Mouse (Mus musculus): ENCODE results near the gene Cdc42bpg. TPM values are rescaled to one million over a fixed set of nuclear protein-coding genes. Genes with fewer than 3 reads are reported as not detected.
A peak's percentile ranks its signal among the peaks of the same experiment; 100 is the strongest.

The Cdc42bpg gene
- total and polyA plus RNA-seq, 3 experiments = 0.79 to 4.2 (median 2.3) TPM

DNA sequence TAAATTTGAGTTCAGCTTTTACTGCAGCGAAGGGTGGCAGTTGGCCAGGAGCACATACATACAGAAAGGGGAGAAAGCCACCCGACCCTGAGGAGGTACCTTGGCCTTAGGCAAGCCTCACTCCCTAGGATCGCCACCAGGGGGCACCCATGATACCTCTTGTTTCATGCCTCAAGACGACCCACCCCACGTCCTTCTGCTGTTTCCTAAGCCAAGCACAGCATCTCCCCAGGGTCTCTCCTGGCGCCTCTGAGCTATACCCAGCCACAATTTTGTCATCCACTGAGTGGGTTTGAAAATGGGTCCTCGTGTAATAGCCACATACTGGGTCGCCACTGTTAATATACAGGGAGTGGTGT, 38.1 kb upstream of the Cdc42bpg start (continued):
- TF ChIP-seq ETS1 (conservative IDR thresholded peaks at IDR 0.05; ENCODE audit: low read depth, low read length) = no peak
- no peak for TF ChIP-seq MYC (IDR thresholded peaks at IDR 0.05; ENCODE audit: low read depth, low read length)
- peak; percentile 90 for TF ChIP-seq ZC3H11A (IDR thresholded peaks at IDR 0.05; ENCODE audit: low read depth, low read length)

GRCm38 (mm10) chr19:6268670-6269132, 37.6 kb upstream of the Cdc42bpg start:
- peak overlapping the region; percentile 3; the same call in 1 of the 2 replicates for H3K27ac ChIP-seq (ENCODE audit: insufficient read depth, low read depth)
- TF ChIP-seq ELF1 (IDR thresholded peaks at IDR 0.05; ENCODE audit: low read depth, low read length) = no peak
- TF ChIP-seq GABPA (IDR thresholded peaks at IDR 0.05; ENCODE audit: insufficient replicate concordance, low read depth, low read length) = no peak
- TF ChIP-seq TBP (conservative IDR thresholded peaks at IDR 0.05; ENCODE audit: low read depth, low read length) = no peak
- no peak for TF ChIP-seq USF1 (IDR thresholded peaks at IDR 0.05; ENCODE audit: low read depth, low read length)
- TF ChIP-seq ETS1 (conservative IDR thresholded peaks at IDR 0.05; ENCODE audit: low read depth, low read length) = no peak
- TF ChIP-seq PAX5 (IDR thresholded peaks at IDR 0.05; ENCODE audit: low read length) = no peak
- TF ChIP-seq IRF4 (IDR thresholded peaks at IDR 0.05; ENCODE audit: low read depth, low read length) = no peak
- no peak for TF ChIP-seq TCF12 (IDR thresholded peaks at IDR 0.05; ENCODE audit: low read depth, low read length)
- TF ChIP-seq JUN (IDR thresholded peaks at IDR 0.05; ENCODE audit: insufficient read depth, low read depth, low read length) = no peak
- no peak for TF ChIP-seq KAT2A (IDR thresholded peaks at IDR 0.05; ENCODE audit: insufficient replicate concordance, low read length)
- TF ChIP-seq POLR2A (IDR thresholded peaks at IDR 0.05; ENCODE audit: low read depth, low read length) = no peak
- TF ChIP-seq ZKSCAN1 (IDR thresholded peaks at IDR 0.05; ENCODE audit: borderline replicate concordance, low read depth, low read length) = no peak
- TF ChIP-seq CTCF (conservative IDR thresholded peaks at IDR 0.05 in 1 of 2, IDR thresholded peaks at IDR 0.05 in 1 of 2; ENCODE audit: low read depth in 2 of 2, low read length in 2 of 2) = no peak
- no peak for TF ChIP-seq UBTF (IDR thresholded peaks at IDR 0.05; ENCODE audit: low read depth, low read length)
- TF ChIP-seq EP300 (IDR thresholded peaks at IDR 0.05; ENCODE audit: low read length) = no peak
- no peak for TF ChIP-seq SIN3A (IDR thresholded peaks at IDR 0.05; ENCODE audit: low read length)
- no peak for DNase-seq (ENCODE audit: extremely low read depth)
- in situ Hi-C loops (cut with MboI; ENCODE audit: low pct_ligation_motif_present, low pct_unique_long_range_greater_than_20kb, low sequenced_read_pairs) (no loop called here), dilution Hi-C loops (cut with MboI; ENCODE audit: extremely low pct_ligation_motif_present, extremely low pct_unique_long_range_greater_than_20kb, low sequenced_read_pairs) (no loop called here)
- H3K79me2 ChIP-seq (replicated peaks; ENCODE audit: control insufficient read depth, extremely low read depth, insufficient read depth, poor library complexity, severe bottlenecking) = no peaks in the 10 kb centered on the region
- H3K4me3 ChIP-seq (replicated peaks in 1 of 3; ENCODE audit: low read depth in 2 of 3, low read length in 2 of 3, poor library complexity in 1 of 3) = no peak overlapping the region
- 0 out of 2 replicates have a peak overlapping the region, but pooled peaks have one; percentile 10 for H3K4me2 ChIP-seq (ENCODE audit: insufficient read depth, low read depth, poor library complexity, severe bottlenecking)
- H3K9ac ChIP-seq (ENCODE audit: insufficient read depth, low read depth) = no peak overlapping the region; the same call in 1 of the 2 replicates
- H3K36me3 ChIP-seq (replicated peaks in 1 of 2; ENCODE audit: control insufficient read depth in 1 of 2, insufficient read depth in 1 of 2, low read length in 1 of 2) = peaks cover 0 to 2% of the 10 kb centered on the region in 2 experiments
- peaks cover 2% of the 10 kb centered on the region for H3K27me3 ChIP-seq (replicated peaks)
- no peaks in the 10 kb centered on the region for H3K9me3 ChIP-seq (replicated peaks; ENCODE audit: low read length)
- peaks cover 9 to 33% of the 10 kb centered on the region in 2 experiments for H3K4me1 ChIP-seq (ENCODE audit: control insufficient read depth in 1 of 2, insufficient read depth in 2 of 2)
